Mouse (Mus musculus) MEL (cell line): ENCODE measurements around the gene Odf4. TPM values are rescaled to one million over a fixed set of nuclear protein-coding genes. Genes with fewer than 3 reads are reported as not detected.

Source experiments
- DNase-seq: peaks from one replicate; pipeline ENCODE4 v3.0.0; 2011; ENCODE audit warnings: low read depth, low spot score
- H3K27ac ChIP-seq: 2 replicates; pipeline ENCODE4 v1.5.1; 2012; ENCODE audit warnings: low read depth, mild to moderate bottlenecking, control low read depth, low read length, moderate library complexity; ENCODE audit not compliant: control insufficient read depth
- H3K27me3 ChIP-seq, 2 experiments: fragments of 150-350 bp in 1 of 2; sonication (generic) in 1 of 2; 2 replicates each; pipeline ENCODE4 v1.6.1; 2012; ENCODE audit warnings: low read length in 2 of 2, mild to moderate bottlenecking in 2 of 2, improper control_type of control experiment in 1 of 2, moderate library complexity in 1 of 2; ENCODE audit not compliant: insufficient read depth in 2 of 2, control insufficient read depth in 1 of 2
- H3K36me3 ChIP-seq, 2 experiments: 2 replicates each; pipeline ENCODE4 v1.6.1; 2012 to 2014; ENCODE audit warnings: low read length in 2 of 2, improper control_type of control experiment in 1 of 2, inconsistent platforms in 1 of 2, mild to moderate bottlenecking in 1 of 2; ENCODE audit not compliant: insufficient read depth in 2 of 2, control insufficient read depth in 1 of 2
- H3K4me1 ChIP-seq, 2 experiments: fragments of 150-350 bp in 1 of 2; sonication (generic) in 1 of 2; 2 replicates each; pipeline ENCODE4 v1.6.1; 2012; ENCODE audit warnings: low read length in 2 of 2, improper control_type of control experiment in 1 of 2, mild to moderate bottlenecking in 1 of 2; ENCODE audit not compliant: insufficient read depth in 2 of 2, control insufficient read depth in 1 of 2
- H3K4me3 ChIP-seq, 2 experiments: fragments of 150-350 bp in 1 of 2; sonication (generic) in 1 of 2; 2 replicates each; pipeline ENCODE4 v1.5.1; 2012; ENCODE audit warnings: low read depth in 2 of 2, low read length in 2 of 2, mild to moderate bottlenecking in 2 of 2, moderate library complexity in 2 of 2, control low read depth in 1 of 2, improper control_type of control experiment in 1 of 2; ENCODE audit not compliant: control insufficient read depth in 1 of 2, insufficient read depth in 1 of 2
- H3K79me2 ChIP-seq: 2 replicates; pipeline ENCODE4 v1.6.1; 2012; ENCODE audit warnings: mild to moderate bottlenecking, low read length, moderate library complexity; ENCODE audit not compliant: control insufficient read depth, poor library complexity, insufficient read depth
- H3K9ac ChIP-seq: 2 replicates; pipeline ENCODE4 v1.6.1; 2012; ENCODE audit warnings: low read depth, mild to moderate bottlenecking, control low read depth, low read length, moderate library complexity; ENCODE audit not compliant: control insufficient read depth, poor library complexity, severe bottlenecking
- H3K9me3 ChIP-seq: fragments of 150-350 bp; sonication (generic); replicated peaks from 2 replicates; pipeline ENCODE4 v1.6.1; 2012; ENCODE audit warnings: mild to moderate bottlenecking, low read length, improper control_type of control experiment, moderate library complexity; ENCODE audit not compliant: insufficient read depth
- CTCF ChIP-seq, 3 experiments: IDR thresholded peaks in 2 of 3; conservative IDR thresholded peaks in 1 of 3; 2 replicates each; pipeline ENCODE4 v1.5.1; 2011 to 2012; ENCODE audit warnings: low read length in 3 of 3, low read depth in 2 of 3, mild to moderate bottlenecking in 2 of 3, improper control_type of control experiment in 1 of 3, inconsistent platforms in 1 of 3, mixed read lengths in 1 of 3, moderate library complexity in 1 of 3; ENCODE audit not compliant: control insufficient read depth in 1 of 3, insufficient read depth in 1 of 3, poor library complexity in 1 of 3, severe bottlenecking in 1 of 3
- EP300 ChIP-seq, 2 experiments: IDR thresholded peaks; 2 replicates each; pipeline ENCODE4 v1.6.1; 2011; ENCODE audit warnings: improper control_type of control experiment in 2 of 2, low read length in 2 of 2, low read depth in 1 of 2, mild to moderate bottlenecking in 1 of 2
- GATA1 ChIP-seq: IDR thresholded peaks from 2 replicates; pipeline ENCODE4 v1.6.1; 2011; ENCODE audit warnings: low read depth, low read length, improper control_type of control experiment
- HCFC1 ChIP-seq: IDR thresholded peaks from 2 replicates; pipeline ENCODE4 v1.6.1; 2012; ENCODE audit warnings: low read depth, mild to moderate bottlenecking, inconsistent platforms, low read length, improper control_type of control experiment, moderate library complexity
- JUND ChIP-seq: IDR thresholded peaks from 2 replicates; pipeline ENCODE4 v1.6.1; 2011; ENCODE audit warnings: low read depth, mild to moderate bottlenecking, improper control_type of control experiment, low read length
- MYC ChIP-seq: IDR thresholded peaks from 2 replicates; pipeline ENCODE4 v1.6.1; 2011; ENCODE audit warnings: low read depth, mild to moderate bottlenecking, low read length, improper control_type of control experiment, moderate library complexity
- POLR2AphosphoS5 ChIP-seq: IDR thresholded peaks from 2 replicates; pipeline ENCODE4 v1.6.1; 2012; ENCODE audit warnings: low read depth, borderline replicate concordance, mild to moderate bottlenecking, inconsistent platforms, low read length, moderate library complexity, mixed read lengths
- RAD21 ChIP-seq: IDR thresholded peaks from 2 replicates; pipeline ENCODE4 v1.6.1; 2011; ENCODE audit warnings: mild to moderate bottlenecking, low read depth, low read length, improper control_type of control experiment
- SIN3A ChIP-seq: IDR thresholded peaks from 2 replicates; pipeline ENCODE4 v1.6.1; 2012; ENCODE audit warnings: low read length, improper control_type of control experiment, inconsistent platforms
- SMC3 ChIP-seq: IDR thresholded peaks from 2 replicates; pipeline ENCODE4 v1.6.1; 2011; ENCODE audit warnings: low read depth, low read length, improper control_type of control experiment
- TBP ChIP-seq: IDR thresholded peaks from 2 replicates; pipeline ENCODE4 v1.8.0; 2011; ENCODE audit warnings: low read depth, low read length, improper control_type of control experiment
- TCF12 ChIP-seq: IDR thresholded peaks from 2 replicates; pipeline ENCODE4 v1.6.1; 2014; ENCODE audit warnings: low read depth, mild to moderate bottlenecking, inconsistent platforms, low read length, improper control_type of control experiment, moderate library complexity
- ZC3H11A ChIP-seq: IDR thresholded peaks from 2 replicates; pipeline ENCODE4 v1.6.1; 2012; ENCODE audit warnings: low read depth, mild to moderate bottlenecking, inconsistent platforms, low read length, improper control_type of control experiment
- ZNF384 ChIP-seq: IDR thresholded peaks from 2 replicates; pipeline ENCODE4 v1.6.1; 2012; ENCODE audit warnings: low read depth, mild to moderate bottlenecking, inconsistent platforms, low read length, improper control_type of control experiment
- polyA plus RNA-seq, 2 experiments: library from polyadenylated mRNA; stranded (reverse) in 1 of 2; unstranded in 1 of 2; fragments of >175 nt in 1 of 2; fragments of >200 nt in 1 of 2; gene quantifications; 2 replicates each; pipeline versions ENCODE4 v1.2.1 to v1.2.4; 2012; ENCODE audit warnings: low replicate concordance in 2 of 2, low read depth in 1 of 2; ENCODE audit not compliant: insufficient read length in 2 of 2, insufficient read depth in 1 of 2, missing spikeins in 1 of 2
- total RNA-seq: library from RNA; depleted of rRNA; stranded (reverse); fragments of 300-350 nt; gene quantifications from 2 replicates; pipeline ENCODE4 v1.2.3, GENCODE M21; 2012; rRNA removed

The Odf4 gene
- total and polyA plus RNA-seq, 3 experiments, result not detected

DNA sequence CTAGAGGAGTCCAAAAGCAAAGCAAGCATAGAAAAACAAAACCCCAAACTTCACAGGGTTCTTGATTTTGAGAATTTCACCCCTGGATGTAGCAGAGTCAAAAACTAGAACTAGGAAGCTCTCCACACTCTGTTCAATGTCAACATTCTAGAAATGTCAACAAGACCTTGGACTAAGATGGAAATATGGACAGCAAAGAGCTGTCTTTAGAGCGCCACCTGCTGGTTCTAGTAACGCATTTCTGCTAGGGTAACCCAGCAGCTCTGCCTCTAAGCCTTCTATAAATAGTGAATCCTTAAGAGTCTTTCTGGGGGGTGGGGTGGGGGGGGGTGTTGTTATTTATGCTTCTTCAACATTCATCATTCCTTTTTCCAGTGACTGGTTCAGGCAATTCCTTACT is 52.0 kb downstream of the Odf4 start:
- Histone ChIP-seq H3K36me3 (peaks cover 0 to 7% of the 10 kb centered on the region in 2 experiments; a peak in 2 of 4 replicates), H3K27ac (no peak overlapping the region), H3K79me2 (no peaks in the 10 kb centered on the region), H3K4me3 (no peak overlapping the region), H3K9ac (no peak overlapping the region), H3K27me3 (no peaks in the 10 kb centered on the region), H3K4me1 (peaks cover 4 to 14% of the 10 kb centered on the region in 2 experiments), H3K9me3 (no peaks in the 10 kb centered on the region)
- no peak for TF ChIP-seq HCFC1
- TF ChIP-seq TCF12, result no peak
- TF ChIP-seq JUND, result 0 out of 2 replicates have a peak, but pooled peaks have one; percentile 13
- peak; percentile 95 for TF ChIP-seq RAD21
- TF ChIP-seq SMC3, result peak; percentile 97
- peak; percentile 81 to 96 (median 81) for TF ChIP-seq CTCF (IDR thresholded peaks at IDR 0.05 in 2 of 3, conservative IDR thresholded peaks at IDR 0.05 in 1 of 3; ENCODE audit: control insufficient read depth in 1 of 3, insufficient read depth in 1 of 3, low read depth in 2 of 3, low read length in 3 of 3, poor library complexity in 1 of 3, severe bottlenecking in 1 of 3)
- no peak for TF ChIP-seq POLR2AphosphoS5
- 0 out of 2 replicates have a peak, but pooled peaks have one; percentile 29 for TF ChIP-seq MYC
- no peak for TF ChIP-seq GATA1
- TF ChIP-seq ZC3H11A, result peak; percentile 94
- TF ChIP-seq TBP, result peak; percentile 28; the same call in 1 of the 2 replicates
- TF ChIP-seq EP300 (IDR thresholded peaks at IDR 0.05; ENCODE audit: low read depth in 1 of 2, low read length in 2 of 2), result no peak
- 0 out of 2 replicates have a peak, but pooled peaks have one; percentile 33 for TF ChIP-seq ZNF384
- TF ChIP-seq SIN3A, result peak; percentile 59
- DNase-seq, result peak; percentile 87

Other genes with a start within 250 kb of the Odf4 start
- gene Myh10, start 235.5 kb downstream of the Odf4 start, total RNA-seq, result 127 and 138 TPM in 2 replicates
- 100 to 1,000 TPM in 1 of 2 experiments, 10 to 100 TPM in 1; 99.3 to 187 TPM for gene Myh10, start 235.5 kb downstream of the Odf4 start, polyA plus RNA-seq
- 59.6 and 70.7 TPM in 2 replicates for gene Ndel1, start 55.2 kb downstream of the Odf4 start, total RNA-seq
- gene Ndel1, start 55.2 kb downstream of the Odf4 start, polyA plus RNA-seq, result 10 to 100 TPM; 55.0 to 61.2 TPM
- gene Rnf222, start 38.5 kb downstream of the Odf4 start, total RNA-seq, result 0.23 TPM in 2 replicates
- under 1 TPM in 1 of 2 experiments, not detected in 1; 0.28 TPM for gene Rnf222, start 38.5 kb downstream of the Odf4 start, polyA plus RNA-seq
- 5,179 and 5,512 TPM in 2 replicates for gene Rpl26, start 25.5 kb downstream of the Odf4 start, total RNA-seq
- 1,000 to 10,000 TPM in 1 of 2 experiments, not detected in 1; 3,167 TPM for gene Rpl26, start 25.5 kb downstream of the Odf4 start, polyA plus RNA-seq
- 0.23 TPM in 1 of 2 replicates, not detected in the other for gene Arhgef15, start 30.4 kb upstream of the Odf4 start, total RNA-seq
- gene Arhgef15, start 30.4 kb upstream of the Odf4 start, polyA plus RNA-seq, result under 1 TPM in 1 of 2 experiments, not detected in 1; 0.74 TPM
- 3.3 and 4.9 TPM in 2 replicates for gene Slc25a35, start 41.0 kb upstream of the Odf4 start, total RNA-seq
- gene Slc25a35, start 41.0 kb upstream of the Odf4 start, polyA plus RNA-seq, result 1 to 10 TPM in 1 of 2 experiments, not detected in 1; 3.3 TPM
- gene Rangrf, start 48.1 kb upstream of the Odf4 start, total RNA-seq, result 182 and 207 TPM in 2 replicates
- gene Rangrf, start 48.1 kb upstream of the Odf4 start, polyA plus RNA-seq, result 100 to 1,000 TPM in 1 of 2 experiments, not detected in 1; 159 TPM
- 124 and 130 TPM in 2 replicates for gene Pfas, start 81.4 kb upstream of the Odf4 start, total RNA-seq
- gene Pfas, start 81.4 kb upstream of the Odf4 start, polyA plus RNA-seq, result 100 to 1,000 TPM in 1 of 2 experiments, 10 to 100 TPM in 1; 63.5 to 149 TPM
- 16.0 and 19.5 TPM in 2 replicates for gene Ctc1, start 88.8 kb upstream of the Odf4 start, total RNA-seq
- 10 to 100 TPM in 1 of 2 experiments, not detected in 1; 59.1 TPM for gene Ctc1, start 88.8 kb upstream of the Odf4 start, polyA plus RNA-seq
- 120 and 124 TPM in 2 replicates for gene Aurkb, start 118.6 kb upstream of the Odf4 start, total RNA-seq
- gene Aurkb, start 118.6 kb upstream of the Odf4 start, polyA plus RNA-seq, result 100 to 1,000 TPM; 159 to 170 TPM
- 9.2 and 10.2 TPM in 2 replicates for gene Borcs6, start 132.6 kb upstream of the Odf4 start, total RNA-seq
- gene Borcs6, start 132.6 kb upstream of the Odf4 start, polyA plus RNA-seq, result 1 to 10 TPM in 1 of 2 experiments, not detected in 1; 9.3 TPM
- gene Tmem107, start 143.7 kb upstream of the Odf4 start, total RNA-seq, result 44.8 and 47.0 TPM in 2 replicates
- 10 to 100 TPM in 1 of 2 experiments, not detected in 1; 79.5 TPM for gene Tmem107, start 143.7 kb upstream of the Odf4 start, polyA plus RNA-seq
- gene Vamp2, start 161.4 kb upstream of the Odf4 start, total RNA-seq, result 3.3 and 4.2 TPM in 2 replicates
- 10 to 100 TPM in 1 of 2 experiments, not detected in 1; 28.9 TPM for gene Vamp2, start 161.4 kb upstream of the Odf4 start, polyA plus RNA-seq
- 4.5 and 5.6 TPM in 2 replicates for gene Per1, start 168.1 kb upstream of the Odf4 start, total RNA-seq
- gene Per1, start 168.1 kb upstream of the Odf4 start, polyA plus RNA-seq, result 10 to 100 TPM in 1 of 2 experiments, not detected in 1; 34.9 TPM
- 0.08 TPM in 1 of 2 replicates, not detected in the other for gene Hes7, start 193.3 kb upstream of the Odf4 start, total RNA-seq
- 1 to 10 TPM in 1 of 2 experiments, not detected in 1; 1.4 TPM for gene Hes7, start 193.3 kb upstream of the Odf4 start, polyA plus RNA-seq
- gene 9130213A22Rik, start 195.5 kb upstream of the Odf4 start, total RNA-seq, result 0.08 TPM in 1 of 2 replicates, not detected in the other
- under 1 TPM in 1 of 2 experiments, not detected in 1; 0.26 TPM for gene 9130213A22Rik, start 195.5 kb upstream of the Odf4 start, polyA plus RNA-seq
- gene Aloxe3, start 198.8 kb upstream of the Odf4 start, total RNA-seq, result not detected in 2 replicates
- gene Aloxe3, start 198.8 kb upstream of the Odf4 start, polyA plus RNA-seq, result under 1 TPM in 1 of 2 experiments, not detected in 1; 0.13 TPM
- not detected in 2 replicates for gene Alox12b, start 229.9 kb upstream of the Odf4 start, total RNA-seq
- not detected for gene Alox12b, start 229.9 kb upstream of the Odf4 start, polyA plus RNA-seq